Mouse (Mus musculus): ENCODE measurements at regions not wholly inside any gene's neighbourhood (a gene's known extent, or its start where the extent isn't known, plus 50 kb on each side); places are given as distances from the start of the nearest gene placed in this dataset.
"Not testable (repeated sequence)": the region's sequence is repeated elsewhere in the genome, so short reads cannot be mapped to it uniquely, and the experiment has no call there.

- DNase-seq (ENCODE audit: low read depth, low spot score): no peak
Observed at GRCm38 (mm10) chr2:78280219-78280915, 334.2 kb upstream of the Cwc22 start.

DNA sequence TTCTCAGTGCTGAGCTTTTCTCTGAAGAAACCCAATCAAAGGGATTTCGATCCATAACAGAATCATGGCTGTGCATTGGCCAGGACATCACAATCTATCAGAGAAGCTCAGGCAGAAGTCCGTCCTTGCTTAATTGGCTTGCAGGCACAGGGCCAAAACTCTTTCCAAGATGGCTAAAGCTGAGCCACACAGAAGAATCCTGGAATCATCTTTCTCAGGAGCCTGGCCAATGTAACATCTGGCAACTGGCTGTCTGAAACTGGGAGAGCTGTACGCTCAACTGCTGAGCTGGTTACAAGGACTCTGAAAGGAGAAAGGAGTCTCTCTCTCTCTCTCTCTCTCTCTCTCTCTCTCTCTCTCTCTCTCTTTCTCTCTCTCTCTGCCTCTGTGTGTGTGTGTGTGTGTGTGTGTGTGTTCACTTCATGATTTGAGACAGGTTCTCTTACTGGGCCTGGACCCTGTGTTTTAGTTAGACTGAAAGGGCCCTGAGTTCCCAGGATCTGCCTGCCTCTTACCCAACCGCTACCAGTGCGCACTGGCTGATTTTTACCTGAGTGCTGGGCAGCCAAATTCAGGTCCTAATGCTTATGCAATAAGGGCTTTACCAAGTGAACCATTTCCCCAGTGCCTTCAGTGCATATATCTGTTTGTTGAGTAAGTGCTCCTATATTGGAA is 333.3 kb upstream of the Cwc22 start:
- no peak for DNase-seq (ENCODE audit: low read depth, low spot score)

DNA sequence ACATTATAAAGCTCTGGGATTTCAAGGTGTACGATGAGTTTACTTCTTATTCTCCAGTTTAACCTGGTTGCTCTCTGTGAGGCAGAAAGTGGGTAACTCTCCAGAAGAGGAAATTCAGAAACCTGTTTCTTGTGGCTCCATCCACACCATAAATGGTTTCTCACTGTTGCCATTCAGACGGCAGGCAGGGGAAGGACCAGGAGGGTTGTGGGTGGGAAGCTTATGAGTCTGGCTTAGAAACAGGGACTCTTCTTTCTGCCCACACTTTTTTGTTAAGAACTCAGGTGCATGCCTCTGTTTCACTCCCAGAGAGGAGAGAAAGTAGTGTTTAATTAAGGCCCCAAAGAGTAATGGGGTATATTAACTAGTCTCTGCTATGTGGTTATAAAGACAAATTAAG is 332.5 kb upstream of the Cwc22 start:
- DNase-seq (ENCODE audit: low read depth, low spot score): no peak

GRCm38 (mm10) chr2:78277699-78278098 is 331.5 kb upstream of the Cwc22 start:
- no peak for DNase-seq (ENCODE audit: low read depth, low spot score)

DNA sequence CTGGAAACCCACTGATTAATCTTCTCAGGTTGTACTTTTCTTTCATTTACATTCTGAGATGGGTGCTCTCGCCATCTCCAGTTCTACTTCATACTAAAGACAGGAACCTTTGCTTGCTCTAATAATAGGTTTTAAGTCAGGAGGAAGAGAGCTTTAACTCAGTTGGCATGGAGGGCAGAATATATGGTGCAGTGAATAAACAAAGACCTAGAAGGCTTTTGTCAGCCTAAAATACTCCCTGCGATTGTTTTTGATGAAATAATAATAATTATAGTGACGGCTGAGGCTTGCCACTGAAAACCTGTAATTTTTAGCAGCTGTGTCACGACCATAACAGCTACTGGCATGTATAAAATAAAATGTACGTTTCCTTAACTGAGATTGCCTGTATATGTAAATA is 327.9 kb upstream of the Cwc22 start:
- no peak for DNase-seq (ENCODE audit: low read depth, low spot score)

GRCm38 (mm10) chr2:78268705-78269104 is 322.5 kb upstream of the Cwc22 start:
- DNase-seq (ENCODE audit: low read depth, low spot score): no peak

GRCm38 (mm10) chr2:78267527-78268375 is 321.6 kb upstream of the Cwc22 start:
- no peak for DNase-seq (ENCODE audit: low read depth, low spot score)

- no peak for DNase-seq (ENCODE audit: low read depth, low spot score)
Observed at GRCm38 (mm10) chr2:78253601-78254097, 307.5 kb upstream of the Cwc22 start.

DNA sequence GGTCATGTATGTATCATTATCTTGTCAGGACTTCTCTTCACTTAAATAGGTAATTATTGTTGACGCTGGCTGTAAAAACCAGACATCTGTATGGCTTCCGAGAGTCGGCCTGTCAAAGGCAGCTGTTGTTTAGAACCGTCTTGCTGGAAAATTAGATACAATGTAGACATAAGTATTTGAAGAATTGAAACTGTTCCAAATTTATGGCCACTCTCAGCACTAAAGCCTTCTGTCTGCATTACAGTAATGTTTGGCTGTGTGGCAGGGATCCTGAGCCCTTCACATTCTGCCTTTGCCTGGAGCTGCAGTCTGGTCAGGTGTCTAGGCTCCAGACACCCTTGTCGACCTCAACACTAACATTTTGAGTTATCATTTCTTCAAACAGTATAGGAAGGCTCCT is 300.2 kb upstream of the Cwc22 start:
- no peak for DNase-seq (ENCODE audit: low read depth, low spot score)

DNA sequence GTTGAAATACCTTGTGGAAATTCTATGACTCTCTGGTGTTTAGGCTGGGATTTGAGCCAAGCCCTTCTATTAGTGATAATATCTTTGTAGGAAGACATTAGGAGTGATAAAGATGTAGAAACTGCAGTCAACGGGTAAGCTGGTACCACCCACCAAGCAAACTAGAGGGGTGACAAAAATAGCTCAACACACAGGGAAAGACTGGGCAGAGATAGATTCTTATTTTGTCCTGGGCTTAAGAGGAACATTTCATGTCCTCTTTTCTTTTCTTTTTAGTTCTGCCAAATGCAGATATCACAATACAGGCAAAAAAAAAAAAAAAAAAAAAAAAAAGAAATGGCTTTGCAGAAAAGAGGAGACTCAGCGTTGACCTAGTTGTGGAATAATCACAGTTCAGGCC is 294.1 kb upstream of the Cwc22 start:
- DNase-seq (ENCODE audit: low read depth, low spot score): no peak

DNA sequence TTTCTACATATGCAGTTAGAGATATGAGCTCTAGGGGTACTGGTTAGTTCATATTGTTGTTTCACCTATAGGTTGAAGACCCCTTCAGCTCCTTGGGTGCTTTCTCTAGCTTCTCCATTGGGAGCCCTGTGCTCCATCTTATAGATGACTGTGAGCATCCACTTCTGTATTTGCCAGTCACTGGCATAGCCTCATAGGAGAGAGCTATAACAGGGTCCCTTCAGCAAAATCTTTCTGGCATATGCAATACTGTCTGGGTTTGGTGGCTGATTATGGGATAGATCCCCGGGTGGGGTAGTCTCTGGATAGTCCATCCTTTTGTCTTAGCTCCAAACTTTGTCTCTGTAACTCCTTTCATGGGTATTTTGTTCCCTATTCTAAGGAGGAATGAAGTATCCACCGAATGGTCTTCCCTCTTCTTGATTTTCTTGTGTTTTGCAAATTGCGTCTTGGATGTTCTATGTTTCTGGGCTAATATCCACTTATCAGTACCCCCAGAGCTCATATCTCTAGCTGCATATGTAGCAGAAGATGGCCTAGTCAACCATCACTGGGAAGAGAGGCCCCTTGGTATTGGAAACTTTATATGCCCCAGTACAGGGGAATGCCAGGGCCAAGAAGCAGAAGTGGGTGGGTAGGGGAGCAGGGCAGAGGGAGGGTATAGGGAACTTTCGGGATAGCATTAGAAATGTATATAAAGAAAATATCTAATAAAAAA is 279.4 kb upstream of the Cwc22 start:
- DNase-seq (ENCODE audit: low read depth, low spot score): not testable (repeated sequence)

DNA sequence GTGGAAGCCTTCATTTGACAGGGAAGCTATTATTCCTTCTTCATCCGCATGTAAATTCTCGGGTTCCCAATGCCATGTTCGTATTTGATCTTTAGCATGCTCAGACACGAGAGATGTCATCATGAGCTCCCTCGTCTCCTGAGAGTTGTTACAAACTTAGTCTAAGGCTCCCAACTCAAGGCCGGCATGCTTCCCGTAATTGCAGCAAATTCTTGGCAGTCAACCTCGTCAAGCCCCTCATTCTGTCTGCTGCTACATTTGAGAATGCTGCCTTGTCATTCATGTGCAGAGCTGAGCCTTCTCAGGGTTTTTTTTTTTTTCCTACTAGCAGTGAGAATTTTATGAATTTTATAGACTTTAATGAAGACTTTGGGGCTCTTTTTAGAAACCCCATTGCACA is 268.3 kb upstream of the Cwc22 start:
- DNase-seq (ENCODE audit: low read depth, low spot score): no peak

DNA sequence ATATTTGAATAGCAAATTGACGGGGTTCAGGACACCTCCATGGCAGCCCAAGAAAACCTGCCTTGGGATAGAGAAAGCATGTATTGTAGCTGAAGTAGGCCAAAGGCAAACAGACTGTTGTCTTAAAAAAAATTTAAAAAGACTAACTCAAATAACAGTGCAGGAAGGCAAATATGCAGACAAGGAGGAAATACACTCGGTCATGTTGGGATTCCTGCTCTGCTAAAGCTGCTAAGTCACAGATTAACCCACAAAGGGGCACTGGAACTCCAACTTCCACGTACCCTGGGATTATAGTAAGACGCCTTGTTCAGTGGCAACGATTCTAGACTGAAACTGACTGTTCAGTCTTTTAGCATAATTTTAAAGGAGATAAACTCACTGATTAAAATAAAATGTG is 258.9 kb upstream of the Cwc22 start:
- DNase-seq (ENCODE audit: low read depth, low spot score): no peak

DNA sequence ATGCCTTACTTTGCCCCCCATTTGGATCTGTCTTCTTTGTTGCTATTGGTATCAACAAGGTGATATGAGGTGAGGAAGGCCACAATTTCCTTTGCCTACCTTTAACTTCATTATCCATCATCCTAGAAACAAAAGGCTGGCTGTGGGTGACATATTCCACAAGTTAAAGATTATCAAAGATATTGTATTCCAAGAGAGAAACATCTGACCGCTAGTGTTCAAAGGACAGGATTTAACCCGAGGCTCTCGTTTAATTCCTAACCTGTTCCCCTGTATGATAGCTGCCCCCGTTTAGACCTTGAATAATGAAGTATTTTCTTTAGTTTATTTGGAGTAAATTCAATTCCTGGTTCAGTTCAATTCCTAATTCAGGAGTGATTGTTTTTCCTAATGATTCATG is 249.8 kb upstream of the Cwc22 start:
- no peak for DNase-seq (ENCODE audit: low read depth, low spot score)

DNA sequence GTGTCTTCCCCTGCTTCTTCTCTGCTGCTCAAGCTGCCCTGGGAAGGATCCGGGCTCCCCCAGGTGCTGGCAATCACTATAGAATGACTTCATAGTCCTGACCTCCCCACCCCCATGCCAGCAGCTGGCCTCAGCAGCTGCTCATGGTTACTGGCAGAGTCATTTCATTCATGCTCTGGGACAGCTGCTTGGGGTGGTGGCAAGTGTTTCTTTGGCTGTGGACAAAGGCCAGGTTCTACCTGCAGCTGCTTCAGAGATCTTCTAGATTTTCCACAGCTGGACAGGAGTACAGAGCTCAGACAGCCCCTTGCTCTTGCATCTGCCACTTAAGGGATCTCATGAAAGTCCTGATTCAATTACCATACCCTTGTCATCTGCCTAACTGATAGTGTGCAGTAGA is 243.4 kb upstream of the Cwc22 start:
- no peak for DNase-seq (ENCODE audit: low read depth, low spot score)

DNA sequence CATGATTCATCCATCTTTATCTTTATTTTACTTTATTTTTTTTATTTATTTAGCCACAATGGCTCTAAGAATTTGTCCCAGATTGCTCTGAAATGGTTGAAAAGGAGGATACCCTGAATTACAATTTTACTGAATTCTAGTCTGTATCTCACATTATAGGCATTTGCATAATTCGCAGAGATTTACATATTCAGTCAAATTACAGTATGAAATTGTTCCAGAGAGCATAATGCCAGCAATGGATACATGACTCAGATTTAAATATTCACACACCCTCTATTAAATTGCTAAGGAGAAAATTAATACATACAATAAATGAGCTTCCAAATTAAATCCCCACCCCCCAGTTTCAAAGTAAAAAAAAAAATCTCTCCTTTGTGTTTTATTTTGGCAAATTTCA is 238.8 kb upstream of the Cwc22 start:
- no peak for DNase-seq (ENCODE audit: low read depth, low spot score)

- no peak for DNase-seq (ENCODE audit: low read depth, low spot score)
Observed at GRCm38 (mm10) chr2:78173784-78174183, 227.6 kb upstream of the Cwc22 start.

DNA sequence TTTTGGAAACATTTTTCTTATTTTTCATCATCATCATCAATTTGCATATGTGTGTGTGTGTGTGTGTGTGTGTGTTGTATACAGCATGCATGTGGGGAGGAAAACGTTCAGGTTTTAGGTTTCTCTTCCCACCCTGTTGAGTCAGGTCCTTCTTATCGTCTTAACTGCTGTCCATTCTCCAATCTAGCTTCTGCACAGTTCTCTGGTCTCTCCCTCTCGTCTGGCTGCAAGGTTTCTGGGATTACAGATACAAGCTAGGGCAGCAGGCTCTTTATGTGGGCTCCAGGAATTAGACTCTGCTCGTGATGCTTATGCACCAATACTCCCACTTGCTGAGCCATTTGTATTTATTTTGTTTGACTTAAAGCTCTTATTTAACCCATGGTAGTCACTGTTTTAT is 226.6 kb upstream of the Cwc22 start:
- DNase-seq (ENCODE audit: low read depth, low spot score): no peak

DNA sequence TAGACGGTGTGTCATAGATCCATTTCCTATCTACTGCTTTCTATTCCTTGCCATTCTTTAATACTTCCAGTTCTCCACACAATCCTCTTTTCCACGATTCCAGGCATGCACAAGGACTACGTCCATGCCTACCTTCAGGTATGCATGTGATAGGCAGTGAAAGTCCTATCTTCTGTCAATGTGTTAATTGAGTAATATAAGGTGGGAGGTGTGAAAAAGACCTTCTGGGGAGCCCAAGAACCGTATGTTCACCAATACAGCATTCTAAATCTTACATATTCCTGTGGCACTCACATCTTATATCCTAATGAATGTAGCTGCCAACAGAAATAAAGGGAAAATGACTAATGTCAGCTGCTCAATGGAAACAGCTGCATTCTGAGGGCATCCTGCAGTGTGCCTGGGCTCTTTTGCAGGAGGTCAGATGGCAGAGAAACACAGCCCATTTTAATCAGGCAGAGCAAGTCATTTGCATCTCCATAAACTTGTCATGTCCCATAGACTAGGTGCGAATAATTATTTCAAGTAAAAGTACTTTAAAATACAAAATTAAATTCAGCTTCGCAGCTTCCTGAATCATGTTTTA is 224.1 kb upstream of the Cwc22 start:
- DNase-seq (ENCODE audit: low read depth, low spot score): no peak

DNA sequence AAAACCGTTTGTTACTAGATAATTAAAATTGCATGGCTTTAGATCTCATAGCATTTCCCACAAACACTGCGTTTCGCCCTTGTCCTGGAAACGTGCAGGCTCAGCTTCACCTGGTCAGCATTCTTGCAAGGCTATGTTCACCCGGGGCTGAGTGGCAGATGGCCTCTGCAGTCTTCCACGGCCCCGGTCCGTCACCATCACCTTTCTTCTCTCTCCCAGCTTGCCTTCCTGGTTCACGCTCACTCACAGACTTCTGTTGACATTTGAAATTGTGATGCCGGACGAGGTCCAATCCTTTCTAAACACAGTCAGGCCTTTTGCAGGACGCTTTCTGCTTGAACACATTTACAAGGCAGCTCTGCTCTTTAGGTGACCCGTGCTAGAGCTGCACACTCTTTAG is 219.3 kb upstream of the Cwc22 start:
- DNase-seq (ENCODE audit: low read depth, low spot score): no peak

GRCm38 (mm10) chr2:78159877-78160485 is 213.8 kb upstream of the Cwc22 start:
- no peak for DNase-seq (ENCODE audit: low read depth, low spot score)

Measured in A20 (cell line).